Mouse (Mus musculus): Measurements from ENCODE around the gene Abca5.

DNA sequence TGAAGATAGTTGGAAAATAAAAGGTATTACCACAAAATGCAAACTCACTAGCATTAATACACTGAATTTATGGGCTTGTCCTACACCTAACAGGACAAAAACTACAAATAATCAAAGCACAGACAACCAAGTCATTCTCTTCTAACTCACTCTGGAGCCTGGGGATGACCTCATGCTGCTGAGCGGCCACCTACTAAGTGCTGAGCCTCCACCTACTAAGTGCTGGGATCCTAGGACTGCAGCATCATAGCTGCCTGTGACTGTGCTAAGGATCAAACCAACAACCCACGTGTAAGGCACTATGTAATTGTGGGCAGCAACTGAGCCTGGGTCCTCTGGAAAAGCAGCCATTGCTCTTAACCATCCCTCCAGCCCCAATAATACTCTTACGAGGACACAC lies 51.2 kb downstream of the Abca5 start:
- TF ChIP-seq CTCF (IDR thresholded peaks at IDR 0.05; ENCODE audit: low read depth) (no peak), EP300 (IDR thresholded peaks at IDR 0.05; ENCODE audit: low read depth) (no peak)

All from liver, embryonic 14.5 days (tissue).